Mouse (Mus musculus): ENCODE results near the gene Foxp1. TPM values are rescaled to one million over a fixed set of nuclear protein-coding genes. Genes with fewer than 3 reads are reported as not detected.
A peak's percentile ranks its signal among the peaks of the same experiment; 100 is the strongest.

The Foxp1 gene
- polyA plus RNA-seq, 2 experiments: 101 to 166 TPM

DNA sequence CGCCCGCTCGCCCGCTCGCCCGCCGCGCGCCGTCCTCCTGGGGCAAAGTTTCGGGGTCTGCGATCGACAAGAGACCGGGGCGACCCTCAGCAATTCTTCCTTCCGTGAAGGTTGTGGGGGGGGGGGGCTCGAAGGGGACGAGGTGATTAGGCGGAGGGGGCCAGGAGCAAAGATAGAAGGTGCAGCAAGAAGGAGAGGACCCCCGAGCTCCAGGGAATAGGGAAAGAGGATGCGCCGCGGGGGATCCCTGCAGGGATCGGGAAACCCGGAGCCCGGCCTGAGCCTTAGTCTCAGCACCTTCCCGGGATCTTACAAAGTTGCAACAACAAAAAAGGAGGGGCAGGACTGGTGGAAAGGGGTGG lies 1.9 kb downstream of the Foxp1 start:
- DNase-seq (ENCODE audit: low spot score): no peak
- TF ChIP-seq POLR2A (IDR thresholded peaks at IDR 0.05; ENCODE audit: borderline replicate concordance, extremely low read depth, insufficient read depth, insufficient read length): no peak
- no peak; the same call in 1 of the 2 replicates for ATAC-seq (ENCODE audit: low FRiP score, low read depth)
- Histone ChIP-seq H3K4me3 (replicated peaks; ENCODE audit: low read length) (peak overlapping the region; percentile 78), H3K9me3 (ENCODE audit: control insufficient read depth, low read length) (no peaks in the 10 kb centered on the region), H3K36me3 (ENCODE audit: control insufficient read depth, insufficient read depth, low read length) (no peaks in the 10 kb centered on the region), H3K27ac (replicated peaks; ENCODE audit: low read depth, low read length) (peak overlapping the region; percentile 98), H3K4me1 (ENCODE audit: control insufficient read depth, insufficient read depth, low read length) (peaks cover 2% of the 10 kb centered on the region; the same call in 1 of the 2 replicates), H3K4me2 (replicated peaks; ENCODE audit: low read depth, low read length, severe bottlenecking) (peak overlapping the region; percentile 67), H3K27me3 (ENCODE audit: control insufficient read depth, insufficient read depth, low read length) (no peaks in the 10 kb centered on the region), H3K9ac (ENCODE audit: low read depth, low read length, severe bottlenecking) (peak overlapping the region; percentile 93)
- WGBS: under 1% methylated on average over 25 of the region's 27 CpGs

DNA sequence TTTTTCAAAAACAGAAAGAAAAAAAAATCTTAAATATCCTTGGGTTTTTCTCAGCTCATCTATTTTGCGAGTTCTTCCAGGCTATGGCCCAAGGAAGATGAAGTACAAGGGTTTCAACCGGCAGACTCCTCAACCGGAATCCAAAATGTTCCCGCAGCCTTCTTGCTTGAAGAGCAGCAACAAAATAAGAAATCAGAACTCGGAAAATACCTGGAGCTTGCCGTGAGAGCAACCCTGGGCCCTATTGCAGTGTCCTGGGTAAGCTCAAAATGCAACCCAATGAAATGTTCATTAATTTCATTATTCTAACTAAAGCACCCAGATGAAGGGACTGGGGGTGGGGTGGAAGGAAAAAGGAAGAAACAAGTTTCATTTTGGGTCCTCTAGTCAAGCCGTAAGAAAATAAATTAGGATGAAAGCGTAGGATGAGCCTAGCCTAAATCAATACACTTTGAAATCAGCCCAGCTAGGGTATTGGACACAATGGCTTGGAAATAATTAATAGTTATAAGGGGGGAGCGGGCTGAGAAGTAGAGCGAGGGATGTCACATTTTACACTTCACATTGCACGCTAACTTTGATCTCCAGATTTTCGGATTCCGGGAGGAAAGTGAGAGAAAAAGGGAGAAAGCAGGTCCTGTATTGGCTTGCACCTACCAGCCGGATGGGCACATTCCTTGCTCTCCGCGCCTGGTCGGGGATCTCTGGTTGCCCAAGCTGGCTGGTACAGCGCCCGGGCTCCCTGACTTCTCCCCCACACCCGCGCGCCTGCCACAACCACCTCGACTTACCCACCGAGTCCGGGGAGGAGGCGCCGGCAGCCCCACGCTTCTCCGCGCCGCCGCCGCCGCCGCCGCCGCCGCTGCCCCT lies 2.5 kb downstream of the Foxp1 start:
- Histone ChIP-seq H3K36me3 (ENCODE audit: control insufficient read depth, insufficient read depth, low read length) (no peaks in the 10 kb centered on the region), H3K4me3 (replicated peaks; ENCODE audit: low read length) (peak overlapping the region; percentile 78), H3K27ac (replicated peaks; ENCODE audit: low read depth, low read length) (peak overlapping the region; percentile 98), H3K4me1 (ENCODE audit: control insufficient read depth, insufficient read depth, low read length) (peaks cover 2% of the 10 kb centered on the region; the same call in 1 of the 2 replicates), H3K9ac (ENCODE audit: low read depth, low read length, severe bottlenecking) (peak overlapping the region; percentile 93), H3K4me2 (replicated peaks; ENCODE audit: low read depth, low read length, severe bottlenecking) (peak overlapping the region; percentile 67), H3K9me3 (ENCODE audit: control insufficient read depth, low read length) (no peaks in the 10 kb centered on the region), H3K27me3 (ENCODE audit: control insufficient read depth, insufficient read depth, low read length) (no peaks in the 10 kb centered on the region)
- ATAC-seq (ENCODE audit: low FRiP score, low read depth) (no peak), DNase-seq (ENCODE audit: low spot score) (no peak)
- no peak for TF ChIP-seq POLR2A (IDR thresholded peaks at IDR 0.05; ENCODE audit: borderline replicate concordance, extremely low read depth, insufficient read depth, insufficient read length)
- WGBS: under 1% methylated on average over 27 of the region's 38 CpGs

DNA sequence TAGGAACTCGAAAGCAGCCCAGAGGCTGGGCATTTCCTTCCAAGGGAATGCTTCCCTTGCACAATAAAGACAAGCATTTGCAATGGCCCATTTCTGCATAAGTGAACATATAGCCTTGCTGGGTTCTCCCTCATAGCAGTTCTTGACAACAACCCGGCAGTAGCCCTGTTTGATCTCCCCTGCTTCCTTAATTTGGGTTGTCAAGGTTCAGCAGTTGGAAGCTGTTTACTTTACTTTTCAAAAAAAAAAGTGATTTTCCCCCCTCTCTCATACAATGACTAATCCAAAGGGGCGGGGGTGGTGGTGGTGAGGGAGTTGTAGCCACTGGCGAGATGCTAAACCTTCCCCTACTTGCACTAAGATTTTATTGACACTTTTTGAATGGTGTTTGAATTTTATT lies 3.5 kb downstream of the Foxp1 start:
- peaks cover 2% of the 10 kb centered on the region; the same call in 1 of the 2 replicates for H3K4me1 ChIP-seq (ENCODE audit: control insufficient read depth, insufficient read depth, low read length)
- no peak for TF ChIP-seq POLR2A (IDR thresholded peaks at IDR 0.05; ENCODE audit: borderline replicate concordance, extremely low read depth, insufficient read depth, insufficient read length)
- H3K4me3 ChIP-seq (replicated peaks; ENCODE audit: low read length): peak overlapping the region; percentile 78
- H3K27me3 ChIP-seq (ENCODE audit: control insufficient read depth, insufficient read depth, low read length): no peaks in the 10 kb centered on the region
- peak overlapping the region; percentile 93 for H3K9ac ChIP-seq (ENCODE audit: low read depth, low read length, severe bottlenecking)
- H3K9me3 ChIP-seq (ENCODE audit: control insufficient read depth, low read length): no peaks in the 10 kb centered on the region
- H3K27ac ChIP-seq (replicated peaks; ENCODE audit: low read depth, low read length): 0 out of 2 replicates have a peak overlapping the region, but pooled peaks have one; percentile 43
- ATAC-seq (ENCODE audit: low FRiP score, low read depth) (no peak), DNase-seq (ENCODE audit: low spot score) (no peak)
- H3K4me2 ChIP-seq (replicated peaks; ENCODE audit: low read depth, low read length, severe bottlenecking): peak overlapping the region; percentile 67
- no peaks in the 10 kb centered on the region for H3K36me3 ChIP-seq (ENCODE audit: control insufficient read depth, insufficient read depth, low read length)
- WGBS: 26% methylated on average over 4 of the region's 4 CpGs

DNA sequence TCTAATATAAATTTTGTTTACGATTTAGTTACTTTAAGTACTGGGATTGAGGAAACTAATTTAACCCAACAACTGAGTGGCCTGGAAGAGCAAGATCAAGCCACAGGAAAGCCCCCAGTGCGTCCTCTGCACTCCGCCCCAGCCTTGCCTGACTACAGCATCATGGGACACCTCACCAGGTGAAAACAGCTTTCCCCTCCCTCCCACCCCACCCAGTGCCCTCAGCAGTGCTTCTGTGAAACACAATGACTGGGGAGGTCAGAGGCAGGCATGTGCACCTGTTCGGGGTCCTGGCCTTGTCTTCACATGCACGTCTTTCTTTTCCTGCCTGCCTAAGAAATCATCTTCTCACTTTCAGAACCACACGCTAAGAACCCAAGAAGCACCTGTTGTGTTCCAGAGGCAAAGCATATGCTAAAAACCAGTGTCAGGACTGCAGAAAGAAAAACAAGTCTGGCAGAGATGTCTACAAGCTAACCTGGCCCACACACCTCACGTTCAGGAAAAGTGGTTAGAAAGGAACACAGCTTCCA lies 6.8 kb downstream of the Foxp1 start:
- H3K4me3 ChIP-seq (replicated peaks; ENCODE audit: low read length): no peak overlapping the region
- H3K4me2 ChIP-seq (replicated peaks; ENCODE audit: low read depth, low read length, severe bottlenecking): no peak overlapping the region
- no peak overlapping the region for H3K27ac ChIP-seq (replicated peaks; ENCODE audit: low read depth, low read length)
- DNase-seq (ENCODE audit: low spot score) (no peak), ATAC-seq (ENCODE audit: low FRiP score, low read depth) (no peak)
- H3K9me3 ChIP-seq (ENCODE audit: control insufficient read depth, low read length): no peaks in the 10 kb centered on the region
- no peaks in the 10 kb centered on the region for H3K27me3 ChIP-seq (ENCODE audit: control insufficient read depth, insufficient read depth, low read length)
- TF ChIP-seq POLR2A (IDR thresholded peaks at IDR 0.05; ENCODE audit: borderline replicate concordance, extremely low read depth, insufficient read depth, insufficient read length): no peak
- peaks cover 9% of the 10 kb centered on the region for H3K4me1 ChIP-seq (ENCODE audit: control insufficient read depth, insufficient read depth, low read length)
- no peak overlapping the region for H3K9ac ChIP-seq (ENCODE audit: low read depth, low read length, severe bottlenecking)
- WGBS: 79% methylated on average over 7 of the region's 7 CpGs
- H3K36me3 ChIP-seq (ENCODE audit: control insufficient read depth, insufficient read depth, low read length): peaks cover 5% of the 10 kb centered on the region; the same call in 1 of the 2 replicates

DNA sequence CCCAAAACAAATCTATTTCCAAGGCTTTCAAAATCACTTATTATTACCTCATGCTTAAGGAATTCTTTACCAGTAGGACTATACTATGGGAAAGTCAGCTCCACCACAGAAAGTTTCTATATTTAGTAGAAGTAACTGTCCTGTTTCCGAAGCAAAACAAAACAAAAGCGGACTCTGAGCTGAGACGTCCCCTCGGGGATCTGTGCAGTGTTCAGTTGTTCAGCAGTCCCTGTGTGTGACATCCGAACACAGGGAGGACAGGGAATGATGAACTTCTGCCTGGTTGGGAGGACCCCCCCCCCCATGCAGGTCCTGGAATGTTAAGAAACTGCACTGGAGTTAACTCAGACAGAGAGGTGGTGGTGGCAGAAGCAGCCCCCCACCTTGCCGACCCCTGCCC lies 10.7 kb downstream of the Foxp1 start:
- H3K4me2 ChIP-seq (replicated peaks; ENCODE audit: low read depth, low read length, severe bottlenecking): no peak overlapping the region
- H3K36me3 ChIP-seq (ENCODE audit: control insufficient read depth, insufficient read depth, low read length): peaks cover 5% of the 10 kb centered on the region; the same call in 1 of the 2 replicates
- ATAC-seq (ENCODE audit: low FRiP score, low read depth) (no peak; the same call in 1 of the 2 replicates), DNase-seq (ENCODE audit: low spot score) (no peak)
- H3K9ac ChIP-seq (ENCODE audit: low read depth, low read length, severe bottlenecking): no peak overlapping the region
- TF ChIP-seq POLR2A (IDR thresholded peaks at IDR 0.05; ENCODE audit: borderline replicate concordance, extremely low read depth, insufficient read depth, insufficient read length): no peak
- no peaks in the 10 kb centered on the region for H3K27me3 ChIP-seq (ENCODE audit: control insufficient read depth, insufficient read depth, low read length)
- H3K9me3 ChIP-seq (ENCODE audit: control insufficient read depth, low read length): no peaks in the 10 kb centered on the region
- no peak overlapping the region for H3K27ac ChIP-seq (replicated peaks; ENCODE audit: low read depth, low read length)
- whole genome bisulfite sequencing: 60% methylated on average over 6 of the region's 6 CpGs
- H3K4me3 ChIP-seq (replicated peaks; ENCODE audit: low read length): no peak overlapping the region
- peaks cover 11% of the 10 kb centered on the region for H3K4me1 ChIP-seq (ENCODE audit: control insufficient read depth, insufficient read depth, low read length)
